Mouse (Mus musculus): ENCODE results near the gene Armc2. TPM values are rescaled to one million over a fixed set of nuclear protein-coding genes. Genes with fewer than 3 reads are reported as not detected.

Armc2 gene
- polyA plus RNA-seq, 1 experiment = 1.2 TPM

DNA sequence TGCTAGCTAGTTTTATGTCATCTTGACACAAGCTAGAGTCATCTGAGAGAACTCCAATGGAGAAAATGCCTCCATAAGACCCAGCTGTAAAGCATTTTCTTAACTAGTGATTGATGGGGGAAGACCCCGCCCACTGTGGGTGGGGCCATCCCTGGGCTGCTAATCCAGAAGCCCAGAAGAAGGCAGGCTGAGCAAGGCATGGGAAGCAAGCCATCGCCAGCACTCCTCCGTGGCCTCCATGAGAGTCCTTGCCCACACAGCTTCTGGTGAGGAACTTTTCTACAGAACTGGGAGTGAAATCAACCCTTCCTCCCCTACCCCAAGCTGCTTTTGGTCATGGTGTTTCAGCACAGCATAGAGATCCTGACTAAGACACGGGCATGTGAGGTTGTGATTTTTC, 79.2 kb downstream of the Armc2 start:
- no peaks in the 10 kb centered on the region for H3K36me3 ChIP-seq (ENCODE audit: control insufficient read depth, insufficient read depth, low read length, poor library complexity, severe bottlenecking)
- H3K27me3 ChIP-seq (ENCODE audit: control insufficient read depth, insufficient read depth, low read length, poor library complexity, severe bottlenecking) = no peaks in the 10 kb centered on the region
- peaks cover 19% of the 10 kb centered on the region for H3K9me3 ChIP-seq (replicated peaks; ENCODE audit: control insufficient read depth, insufficient read depth, low read length, poor library complexity, severe bottlenecking)
- H3K4me1 ChIP-seq (ENCODE audit: control insufficient read depth, insufficient read depth, low read length) = no peaks in the 10 kb centered on the region
- H3K4me3 ChIP-seq (ENCODE audit: low read depth, low read length) = no peak overlapping the region
- H3K9ac ChIP-seq (ENCODE audit: low read depth, poor library complexity, severe bottlenecking) = no peak overlapping the region
- TF ChIP-seq CTCF (IDR thresholded peaks at IDR 0.05; ENCODE audit: low read depth, low read length) (no peak), POLR2A (IDR thresholded peaks at IDR 0.05; ENCODE audit: insufficient read depth, low read length) (no peak), EP300 (IDR thresholded peaks at IDR 0.05; ENCODE audit: insufficient read depth, low read depth, low read length) (no peak)
- no peak overlapping the region for H3K27ac ChIP-seq (ENCODE audit: insufficient read depth, low read length)

DNA sequence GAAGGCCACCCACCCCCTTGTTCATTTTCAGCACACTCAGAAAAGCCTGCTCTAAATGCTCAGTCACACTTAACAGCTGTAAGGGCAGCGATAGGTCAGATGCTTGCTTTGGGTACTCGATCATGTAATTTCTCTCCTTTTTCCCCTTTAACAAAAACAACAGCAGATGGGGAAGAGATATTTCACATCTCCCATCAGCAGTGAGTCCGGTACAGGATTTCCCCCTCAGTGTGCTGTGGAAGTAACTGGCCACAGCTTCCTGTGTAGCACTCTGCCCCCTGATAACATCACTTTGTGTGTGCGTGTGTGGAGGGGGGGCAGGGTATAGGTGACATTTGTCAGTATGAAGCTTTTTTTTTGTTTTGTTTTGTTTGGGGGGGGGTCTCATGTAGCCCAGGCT, 81.1 kb downstream of the Armc2 start:
- TF ChIP-seq CTCF (IDR thresholded peaks at IDR 0.05; ENCODE audit: low read depth, low read length) = no peak
- TF ChIP-seq POLR2A (IDR thresholded peaks at IDR 0.05; ENCODE audit: insufficient read depth, low read length) = no peak
- no peak for TF ChIP-seq EP300 (IDR thresholded peaks at IDR 0.05; ENCODE audit: insufficient read depth, low read depth, low read length)
- Histone ChIP-seq H3K27ac (ENCODE audit: insufficient read depth, low read length) (no peak overlapping the region), H3K4me1 (ENCODE audit: control insufficient read depth, insufficient read depth, low read length) (no peaks in the 10 kb centered on the region), H3K4me3 (ENCODE audit: low read depth, low read length) (no peak overlapping the region), H3K36me3 (ENCODE audit: control insufficient read depth, insufficient read depth, low read length, poor library complexity, severe bottlenecking) (no peaks in the 10 kb centered on the region), H3K9me3 (replicated peaks; ENCODE audit: control insufficient read depth, insufficient read depth, low read length, poor library complexity, severe bottlenecking) (peaks cover 19% of the 10 kb centered on the region), H3K27me3 (ENCODE audit: control insufficient read depth, insufficient read depth, low read length, poor library complexity, severe bottlenecking) (no peaks in the 10 kb centered on the region), H3K9ac (ENCODE audit: low read depth, poor library complexity, severe bottlenecking) (no peak overlapping the region)

- TF ChIP-seq CTCF (IDR thresholded peaks at IDR 0.05; ENCODE audit: low read depth, low read length) = no peak
- no peak for TF ChIP-seq POLR2A (IDR thresholded peaks at IDR 0.05; ENCODE audit: insufficient read depth, low read length)
- TF ChIP-seq EP300 (IDR thresholded peaks at IDR 0.05; ENCODE audit: insufficient read depth, low read depth, low read length) = no peak
- H3K27me3 ChIP-seq (ENCODE audit: control insufficient read depth, insufficient read depth, low read length, poor library complexity, severe bottlenecking) = no peaks in the 10 kb centered on the region
- H3K4me3 ChIP-seq (ENCODE audit: low read depth, low read length) = no peak overlapping the region
- no peak overlapping the region for H3K9ac ChIP-seq (ENCODE audit: low read depth, poor library complexity, severe bottlenecking)
- H3K9me3 ChIP-seq (replicated peaks; ENCODE audit: control insufficient read depth, insufficient read depth, low read length, poor library complexity, severe bottlenecking) = peaks cover 17% of the 10 kb centered on the region
- no peaks in the 10 kb centered on the region for H3K4me1 ChIP-seq (ENCODE audit: control insufficient read depth, insufficient read depth, low read length)
- H3K27ac ChIP-seq (ENCODE audit: insufficient read depth, low read length) = no peak overlapping the region
- no peaks in the 10 kb centered on the region for H3K36me3 ChIP-seq (ENCODE audit: control insufficient read depth, insufficient read depth, low read length, poor library complexity, severe bottlenecking)
Observed at GRCm38 (mm10) chr10:41936100-41936499, 82.1 kb downstream of the Armc2 start.

DNA sequence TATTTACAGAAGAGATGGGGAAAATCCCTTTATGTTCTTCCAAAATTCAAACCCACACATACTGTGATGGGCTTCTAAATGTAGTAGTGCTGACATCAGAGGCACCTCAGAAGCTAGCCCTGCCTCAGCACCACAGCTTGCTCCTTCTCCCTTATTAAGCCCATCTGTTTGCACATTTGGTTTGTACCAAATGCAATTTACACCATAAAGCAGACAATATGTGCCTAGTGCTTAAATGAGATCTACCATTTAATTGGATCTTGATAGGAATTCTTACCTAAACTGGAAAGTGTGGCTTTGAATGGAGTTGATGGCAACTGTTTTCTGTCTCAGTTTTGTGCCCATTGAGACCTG, 82.8 kb downstream of the Armc2 start:
- H3K9me3 ChIP-seq (replicated peaks; ENCODE audit: control insufficient read depth, insufficient read depth, low read length, poor library complexity, severe bottlenecking) = peaks cover 11% of the 10 kb centered on the region
- H3K27ac ChIP-seq (ENCODE audit: insufficient read depth, low read length) = no peak overlapping the region
- H3K27me3 ChIP-seq (ENCODE audit: control insufficient read depth, insufficient read depth, low read length, poor library complexity, severe bottlenecking) = no peaks in the 10 kb centered on the region
- no peaks in the 10 kb centered on the region for H3K4me1 ChIP-seq (ENCODE audit: control insufficient read depth, insufficient read depth, low read length)
- H3K36me3 ChIP-seq (ENCODE audit: control insufficient read depth, insufficient read depth, low read length, poor library complexity, severe bottlenecking) = no peaks in the 10 kb centered on the region
- no peak overlapping the region for H3K4me3 ChIP-seq (ENCODE audit: low read depth, low read length)
- no peak for TF ChIP-seq EP300 (IDR thresholded peaks at IDR 0.05; ENCODE audit: insufficient read depth, low read depth, low read length)
- no peak for TF ChIP-seq POLR2A (IDR thresholded peaks at IDR 0.05; ENCODE audit: insufficient read depth, low read length)
- no peak for TF ChIP-seq CTCF (IDR thresholded peaks at IDR 0.05; ENCODE audit: low read depth, low read length)
- no peak overlapping the region for H3K9ac ChIP-seq (ENCODE audit: low read depth, poor library complexity, severe bottlenecking)

DNA sequence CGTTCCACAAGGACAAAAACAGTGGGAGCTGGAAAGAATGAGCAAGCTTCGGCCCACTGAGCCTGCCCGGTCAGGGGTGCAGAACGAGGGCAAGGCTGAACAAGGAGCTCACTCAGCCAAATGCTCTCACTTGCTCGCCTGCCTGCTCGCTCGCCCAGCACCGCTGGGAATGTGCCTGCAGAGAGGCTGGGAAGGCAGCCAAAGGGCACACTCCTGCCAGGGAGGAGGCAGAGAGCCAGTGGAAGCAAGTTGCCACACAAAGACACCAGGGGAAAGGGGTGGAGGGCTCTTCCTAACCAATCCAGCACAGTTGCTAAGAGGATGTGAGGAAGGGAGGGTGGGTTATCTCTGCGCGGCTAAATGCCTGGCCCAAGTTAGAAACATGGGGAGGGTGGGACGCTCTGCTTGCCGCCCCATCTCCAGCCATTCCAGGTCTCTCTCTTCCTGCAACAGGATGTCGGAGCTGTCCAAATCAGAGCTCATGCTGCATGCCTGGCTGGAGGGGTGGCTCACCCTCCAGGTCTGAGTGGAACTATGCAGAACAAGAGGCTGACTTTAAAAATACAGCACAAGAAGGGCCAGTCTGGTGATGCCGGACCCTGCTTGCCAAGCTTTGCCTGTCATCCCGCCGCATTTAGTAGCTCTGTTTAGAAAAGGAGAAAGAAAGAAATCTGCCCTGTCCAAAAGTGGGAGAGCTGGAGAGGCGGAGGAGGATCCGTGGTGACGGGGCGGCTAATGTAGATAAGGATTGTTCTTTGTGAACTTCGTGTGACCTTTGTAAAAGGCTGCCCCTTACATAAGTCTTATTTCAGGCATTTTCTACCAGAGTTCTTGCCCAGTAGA, 83.4 kb downstream of the Armc2 start:
- Histone ChIP-seq H3K36me3 (ENCODE audit: control insufficient read depth, insufficient read depth, low read length, poor library complexity, severe bottlenecking) (no peaks in the 10 kb centered on the region), H3K4me3 (ENCODE audit: low read depth, low read length) (peak overlapping the region; percentile 3; the same call in 1 of the 2 replicates), H3K4me1 (ENCODE audit: control insufficient read depth, insufficient read depth, low read length) (no peaks in the 10 kb centered on the region), H3K9ac (ENCODE audit: low read depth, poor library complexity, severe bottlenecking) (no peak overlapping the region), H3K27ac (ENCODE audit: insufficient read depth, low read length) (no peak overlapping the region), H3K27me3 (ENCODE audit: control insufficient read depth, insufficient read depth, low read length, poor library complexity, severe bottlenecking) (no peaks in the 10 kb centered on the region), H3K9me3 (replicated peaks; ENCODE audit: control insufficient read depth, insufficient read depth, low read length, poor library complexity, severe bottlenecking) (peaks cover 7% of the 10 kb centered on the region)
- TF ChIP-seq CTCF (IDR thresholded peaks at IDR 0.05; ENCODE audit: low read depth, low read length) = no peak
- TF ChIP-seq POLR2A (IDR thresholded peaks at IDR 0.05; ENCODE audit: insufficient read depth, low read length) = no peak
- no peak for TF ChIP-seq EP300 (IDR thresholded peaks at IDR 0.05; ENCODE audit: insufficient read depth, low read depth, low read length)

DNA sequence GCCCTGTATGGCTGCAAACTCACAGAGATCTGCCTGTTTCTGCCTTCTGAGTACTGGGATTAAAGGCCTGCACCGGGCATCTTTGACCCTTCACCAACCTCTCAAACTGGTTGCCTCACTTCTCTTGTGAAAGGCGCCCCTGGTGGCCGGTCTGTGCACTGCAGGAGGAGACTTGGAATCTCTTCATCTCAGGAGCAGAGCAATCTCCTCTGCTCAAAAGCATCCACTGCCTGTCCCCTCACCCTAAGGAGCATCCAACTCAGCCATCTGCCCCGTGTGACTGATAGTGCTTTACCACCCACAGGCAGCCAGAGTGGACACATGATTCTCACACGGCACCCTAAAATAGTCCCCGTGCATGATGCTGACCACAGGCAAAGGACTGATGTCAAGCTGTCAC, 84.7 kb downstream of the Armc2 start:
- Histone ChIP-seq H3K27me3 (ENCODE audit: control insufficient read depth, insufficient read depth, low read length, poor library complexity, severe bottlenecking) (no peaks in the 10 kb centered on the region), H3K27ac (ENCODE audit: insufficient read depth, low read length) (no peak overlapping the region), H3K9ac (ENCODE audit: low read depth, poor library complexity, severe bottlenecking) (no peak overlapping the region), H3K4me3 (ENCODE audit: low read depth, low read length) (no peak overlapping the region), H3K36me3 (ENCODE audit: control insufficient read depth, insufficient read depth, low read length, poor library complexity, severe bottlenecking) (no peaks in the 10 kb centered on the region), H3K4me1 (ENCODE audit: control insufficient read depth, insufficient read depth, low read length) (no peaks in the 10 kb centered on the region), H3K9me3 (replicated peaks; ENCODE audit: control insufficient read depth, insufficient read depth, low read length, poor library complexity, severe bottlenecking) (no peaks in the 10 kb centered on the region)
- TF ChIP-seq POLR2A (IDR thresholded peaks at IDR 0.05; ENCODE audit: insufficient read depth, low read length) (no peak), EP300 (IDR thresholded peaks at IDR 0.05; ENCODE audit: insufficient read depth, low read depth, low read length) (no peak), CTCF (IDR thresholded peaks at IDR 0.05; ENCODE audit: low read depth, low read length) (peak; percentile 74)
